Mouse (Mus musculus): ENCODE results near the gene Gm26920. TPM values are rescaled to one million over a fixed set of nuclear protein-coding genes. Genes with fewer than 3 reads are reported as not detected.

The Gm26920 gene
- polyA plus RNA-seq, 1 experiment: not detected

GRCm38 (mm10) chr7:30028572-30028971 is 61.6 kb downstream of the Gm26920 start:
- no peak overlapping the region for H3K4me3 ChIP-seq (replicated peaks)
- no peaks in the 10 kb centered on the region for H3K27me3 ChIP-seq (ENCODE audit: control insufficient read depth)
- no peak for TF ChIP-seq TAL1 (IDR thresholded peaks at IDR 0.05; ENCODE audit: low read length)
- TF ChIP-seq GATA1 (IDR thresholded peaks at IDR 0.05; ENCODE audit: low read length): no peak
- H3K9me3 ChIP-seq (ENCODE audit: control insufficient read depth, low read length): no peaks in the 10 kb centered on the region
- H3K4me1 ChIP-seq (ENCODE audit: control insufficient read depth): peaks cover 16% of the 10 kb centered on the region
- H3K36me3 ChIP-seq (ENCODE audit: control insufficient read depth): peaks cover 26% of the 10 kb centered on the region

- H3K27me3 ChIP-seq (ENCODE audit: control insufficient read depth): no peaks in the 10 kb centered on the region
- no peaks in the 10 kb centered on the region for H3K9me3 ChIP-seq (ENCODE audit: control insufficient read depth, low read length)
- H3K4me3 ChIP-seq (replicated peaks): no peak overlapping the region
- peaks cover 38% of the 10 kb centered on the region for H3K36me3 ChIP-seq (ENCODE audit: control insufficient read depth)
- TF ChIP-seq TAL1 (IDR thresholded peaks at IDR 0.05; ENCODE audit: low read length) (no peak), GATA1 (IDR thresholded peaks at IDR 0.05; ENCODE audit: low read length) (no peak)
- peaks cover 23% of the 10 kb centered on the region for H3K4me1 ChIP-seq (ENCODE audit: control insufficient read depth)
Measured at GRCm38 (mm10) chr7:30027331-30027730, 62.9 kb downstream of the Gm26920 start.

GRCm38 (mm10) chr7:30025358-30025757 is 64.9 kb downstream of the Gm26920 start:
- peaks cover 23% of the 10 kb centered on the region for H3K4me1 ChIP-seq (ENCODE audit: control insufficient read depth)
- no peaks in the 10 kb centered on the region for H3K9me3 ChIP-seq (ENCODE audit: control insufficient read depth, low read length)
- peaks cover 54% of the 10 kb centered on the region for H3K36me3 ChIP-seq (ENCODE audit: control insufficient read depth)
- no peaks in the 10 kb centered on the region for H3K27me3 ChIP-seq (ENCODE audit: control insufficient read depth)
- TF ChIP-seq GATA1 (IDR thresholded peaks at IDR 0.05; ENCODE audit: low read length) (no peak), TAL1 (IDR thresholded peaks at IDR 0.05; ENCODE audit: low read length) (no peak)
- H3K4me3 ChIP-seq (replicated peaks): no peak overlapping the region

GRCm38 (mm10) chr7:30023800-30024199 is 66.4 kb downstream of the Gm26920 start:
- H3K27me3 ChIP-seq (ENCODE audit: control insufficient read depth): no peaks in the 10 kb centered on the region
- no peaks in the 10 kb centered on the region for H3K9me3 ChIP-seq (ENCODE audit: control insufficient read depth, low read length)
- H3K36me3 ChIP-seq (ENCODE audit: control insufficient read depth): peaks cover 64% of the 10 kb centered on the region
- H3K4me3 ChIP-seq (replicated peaks): no peak overlapping the region
- peaks cover 23% of the 10 kb centered on the region for H3K4me1 ChIP-seq (ENCODE audit: control insufficient read depth)
- TF ChIP-seq GATA1 (IDR thresholded peaks at IDR 0.05; ENCODE audit: low read length): no peak
- TF ChIP-seq TAL1 (IDR thresholded peaks at IDR 0.05; ENCODE audit: low read length): no peak

- Histone ChIP-seq H3K4me1 (ENCODE audit: control insufficient read depth) (peaks cover 23% of the 10 kb centered on the region), H3K9me3 (ENCODE audit: control insufficient read depth, low read length) (no peaks in the 10 kb centered on the region), H3K4me3 (replicated peaks) (no peak overlapping the region), H3K36me3 (ENCODE audit: control insufficient read depth) (peaks cover 69% of the 10 kb centered on the region), H3K27me3 (ENCODE audit: control insufficient read depth) (no peaks in the 10 kb centered on the region)
- TF ChIP-seq GATA1 (IDR thresholded peaks at IDR 0.05; ENCODE audit: low read length) (no peak), TAL1 (IDR thresholded peaks at IDR 0.05; ENCODE audit: low read length) (no peak)
Measured at GRCm38 (mm10) chr7:30023324-30023723, 66.9 kb downstream of the Gm26920 start.

GRCm38 (mm10) chr7:30019543-30019942 is 70.7 kb downstream of the Gm26920 start:
- Histone ChIP-seq H3K4me1 (ENCODE audit: control insufficient read depth) (peaks cover 12% of the 10 kb centered on the region), H3K36me3 (ENCODE audit: control insufficient read depth) (peaks cover 80% of the 10 kb centered on the region), H3K9me3 (ENCODE audit: control insufficient read depth, low read length) (no peaks in the 10 kb centered on the region), H3K27me3 (ENCODE audit: control insufficient read depth) (no peaks in the 10 kb centered on the region), H3K4me3 (replicated peaks) (no peak overlapping the region)
- TF ChIP-seq GATA1 (IDR thresholded peaks at IDR 0.05; ENCODE audit: low read length) (no peak), TAL1 (IDR thresholded peaks at IDR 0.05; ENCODE audit: low read length) (no peak)

- Histone ChIP-seq H3K4me3 (replicated peaks) (no peak overlapping the region), H3K36me3 (ENCODE audit: control insufficient read depth) (peaks cover 75% of the 10 kb centered on the region), H3K27me3 (ENCODE audit: control insufficient read depth) (no peaks in the 10 kb centered on the region), H3K4me1 (ENCODE audit: control insufficient read depth) (no peaks in the 10 kb centered on the region), H3K9me3 (ENCODE audit: control insufficient read depth, low read length) (no peaks in the 10 kb centered on the region)
- no peak for TF ChIP-seq GATA1 (IDR thresholded peaks at IDR 0.05; ENCODE audit: low read length)
- no peak for TF ChIP-seq TAL1 (IDR thresholded peaks at IDR 0.05; ENCODE audit: low read length)
Measured at GRCm38 (mm10) chr7:30017226-30017625, 73.0 kb downstream of the Gm26920 start.

- Histone ChIP-seq H3K9me3 (ENCODE audit: control insufficient read depth, low read length) (no peaks in the 10 kb centered on the region), H3K4me1 (ENCODE audit: control insufficient read depth) (no peaks in the 10 kb centered on the region), H3K4me3 (replicated peaks) (no peak overlapping the region), H3K36me3 (ENCODE audit: control insufficient read depth) (peaks cover 64% of the 10 kb centered on the region), H3K27me3 (ENCODE audit: control insufficient read depth) (no peaks in the 10 kb centered on the region)
- TF ChIP-seq GATA1 (IDR thresholded peaks at IDR 0.05; ENCODE audit: low read length) (no peak), TAL1 (IDR thresholded peaks at IDR 0.05; ENCODE audit: low read length) (no peak)
Measured at GRCm38 (mm10) chr7:30012956-30013363, 77.2 kb downstream of the Gm26920 start.

GRCm38 (mm10) chr7:30010551-30011195 is 79.5 kb downstream of the Gm26920 start:
- Histone ChIP-seq H3K36me3 (ENCODE audit: control insufficient read depth) (peaks cover 56% of the 10 kb centered on the region), H3K4me3 (replicated peaks) (no peak overlapping the region), H3K9me3 (ENCODE audit: control insufficient read depth, low read length) (no peaks in the 10 kb centered on the region), H3K27me3 (ENCODE audit: control insufficient read depth) (no peaks in the 10 kb centered on the region), H3K4me1 (ENCODE audit: control insufficient read depth) (no peaks in the 10 kb centered on the region)
- no peak for TF ChIP-seq TAL1 (IDR thresholded peaks at IDR 0.05; ENCODE audit: low read length)
- TF ChIP-seq GATA1 (IDR thresholded peaks at IDR 0.05; ENCODE audit: low read length): no peak
